Mouse (Mus musculus): ENCODE data around the gene Ktn1. TPM values are rescaled to one million over a fixed set of nuclear protein-coding genes. Genes with fewer than 3 reads are reported as not detected.

Ktn1 gene
- 56.9 and 67.9 TPM in 2 replicates for polyA plus RNA-seq (2015; fragmentation: Nextera tagmentation; extraction: Ambion mirVana)

DNA sequence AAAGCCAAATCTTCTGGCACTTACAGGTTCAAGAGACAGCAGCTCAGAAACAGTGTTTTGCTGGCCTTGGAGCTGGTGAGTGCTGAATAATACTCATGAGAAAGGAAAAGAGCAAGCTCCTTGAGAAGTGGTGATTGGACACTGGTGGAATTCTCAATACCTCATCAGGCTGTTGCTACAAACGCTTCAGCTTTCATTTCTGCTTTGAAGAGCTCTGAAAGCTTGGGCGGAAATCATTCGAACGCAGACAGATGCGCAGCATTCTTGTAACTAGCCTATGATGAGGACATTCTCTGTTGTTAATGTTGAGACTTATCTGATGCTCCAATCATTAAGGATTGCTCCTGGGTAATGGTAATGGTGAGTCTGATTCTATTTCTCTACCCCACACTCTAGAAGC is at the start of gene Ktn1:
Gene Ktn1, plus strand, starts transcription at position 231 of the 400 bp plus-strand sequence.
- Histone ChIP-seq H3K36me3 (no peaks in the 10 kb centered on the region), H3K27me3 (no peaks in the 10 kb centered on the region), H3K9ac (peak within 1 kb of the TSS; percentile 94), H3K4me2 (peak within 1 kb of the TSS; percentile 72), H3K4me1 (replicated peaks) (peaks cover 20% of the 10 kb centered on the region), H3K27ac (replicated peaks) (peak within 1 kb of the TSS; percentile 85), H3K9me3 (no peaks in the 10 kb centered on the region), H3K4me3 (peak within 1 kb of the TSS; percentile 91)
- no peak for ATAC-seq (ENCODE audit: low FRiP score, low read depth)
- WGBS: 50% methylated on average over 5 of the region's 5 CpGs

DNA sequence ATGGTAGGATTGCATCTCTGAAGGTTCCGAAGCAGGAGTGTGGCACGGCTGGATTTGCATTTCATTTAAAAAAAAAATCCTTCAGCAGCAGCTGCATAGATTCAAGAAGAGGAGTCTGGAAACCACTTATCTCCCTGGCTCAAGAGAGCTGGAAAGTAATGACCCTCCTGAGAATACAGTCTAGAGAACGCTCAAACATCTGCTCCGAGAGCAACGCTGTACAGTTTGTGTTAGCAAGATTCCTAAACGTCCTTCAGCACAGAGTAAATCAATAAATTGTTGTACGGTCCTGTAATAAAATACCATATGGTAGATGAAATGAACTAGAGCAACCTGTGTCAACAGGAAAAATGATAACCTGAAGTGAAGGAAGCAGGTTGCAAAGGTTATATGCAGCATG is 35.0 kb upstream of the Ktn1 start:
- Histone ChIP-seq H3K27ac (replicated peaks) (no peak overlapping the region), H3K4me1 (replicated peaks) (no peaks in the 10 kb centered on the region), H3K36me3 (no peaks in the 10 kb centered on the region), H3K4me3 (no peak overlapping the region), H3K9ac (no peak overlapping the region), H3K9me3 (no peaks in the 10 kb centered on the region), H3K27me3 (no peaks in the 10 kb centered on the region), H3K4me2 (no peak overlapping the region)
- no peak for ATAC-seq (ENCODE audit: low FRiP score, low read depth)
- 61% methylated on average over 7 of the region's 7 CpGs for WGBS

DNA sequence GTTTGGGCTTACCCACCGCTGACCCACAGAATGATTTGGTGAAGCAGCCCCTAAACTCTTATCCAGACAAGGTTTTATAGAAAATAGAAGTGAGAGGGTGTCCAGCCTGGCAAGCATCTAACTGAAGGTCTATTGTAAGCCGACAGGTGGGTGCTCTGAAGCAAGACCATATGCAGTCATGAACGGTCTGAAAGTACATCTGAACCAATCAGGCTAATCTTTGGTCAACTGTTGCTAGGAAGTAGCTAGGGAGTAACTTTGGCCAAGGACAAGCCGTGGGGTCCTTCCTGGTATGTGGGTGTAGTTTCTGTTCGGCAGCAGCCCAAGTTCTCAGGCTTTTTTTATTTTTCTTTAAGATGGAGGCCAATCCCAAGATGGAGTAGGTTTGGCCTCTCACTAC is 29.4 kb upstream of the Ktn1 start:
- Histone ChIP-seq H3K9me3 (no peaks in the 10 kb centered on the region), H3K36me3 (no peaks in the 10 kb centered on the region), H3K4me1 (replicated peaks) (no peaks in the 10 kb centered on the region), H3K4me3 (no peak overlapping the region), H3K27ac (replicated peaks) (no peak overlapping the region), H3K9ac (no peak overlapping the region), H3K4me2 (no peak overlapping the region), H3K27me3 (no peaks in the 10 kb centered on the region)
- no peak for ATAC-seq (ENCODE audit: low FRiP score, low read depth)
- 89% methylated on average over 5 of the region's 5 CpGs for WGBS

DNA sequence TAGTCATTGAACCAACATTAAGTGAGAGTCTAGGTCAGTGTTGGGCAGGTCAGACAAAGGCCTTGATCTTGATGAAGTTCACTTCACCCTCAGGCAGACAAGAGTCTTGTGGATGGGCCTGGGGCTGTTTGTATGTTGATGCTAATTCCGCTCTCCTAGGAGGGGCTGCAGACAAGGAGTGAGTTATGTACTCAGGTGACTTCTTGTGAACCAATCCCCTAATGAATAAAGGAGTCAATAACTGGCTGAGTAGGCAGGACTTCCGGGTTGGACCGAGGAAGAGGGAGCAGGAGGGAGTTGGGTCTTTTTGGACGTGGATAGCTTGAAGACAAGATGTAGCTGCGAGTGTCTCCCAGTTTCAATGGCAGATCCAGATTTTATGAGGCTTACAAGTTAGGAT is 26.3 kb upstream of the Ktn1 start:
- H3K4me1 ChIP-seq (replicated peaks): no peaks in the 10 kb centered on the region
- 89% methylated on average over 5 of the region's 5 CpGs for WGBS
- no peaks in the 10 kb centered on the region for H3K9me3 ChIP-seq
- no peak overlapping the region for H3K4me3 ChIP-seq
- no peaks in the 10 kb centered on the region for H3K36me3 ChIP-seq
- H3K27me3 ChIP-seq: no peaks in the 10 kb centered on the region
- H3K4me2 ChIP-seq: no peak overlapping the region
- no peak overlapping the region for H3K9ac ChIP-seq
- no peak for ATAC-seq (ENCODE audit: low FRiP score, low read depth)
- no peak overlapping the region for H3K27ac ChIP-seq (replicated peaks)

DNA sequence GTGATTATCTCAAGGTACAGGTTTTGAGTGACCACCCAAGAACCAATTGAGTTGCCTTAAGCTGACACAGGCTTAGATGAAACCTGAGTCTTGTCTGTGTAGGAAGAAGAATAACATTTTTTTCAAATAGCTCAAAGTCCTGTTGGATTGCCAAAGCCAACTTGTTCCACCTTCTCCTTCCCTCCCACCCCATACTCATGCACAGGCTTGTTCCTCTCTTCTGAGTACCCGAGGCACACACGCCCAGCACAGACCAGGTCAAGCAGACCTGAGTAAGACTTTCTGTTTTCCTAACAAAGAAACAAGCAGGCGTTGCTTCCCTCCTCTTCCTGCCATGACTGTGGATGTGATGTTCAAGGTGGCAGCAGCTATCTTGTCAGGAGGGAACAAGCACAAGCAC is 23.4 kb upstream of the Ktn1 start:
- Histone ChIP-seq H3K27ac (replicated peaks) (no peak overlapping the region), H3K4me2 (no peak overlapping the region), H3K4me3 (no peak overlapping the region), H3K9ac (no peak overlapping the region), H3K27me3 (no peaks in the 10 kb centered on the region), H3K9me3 (no peaks in the 10 kb centered on the region), H3K4me1 (replicated peaks) (no peaks in the 10 kb centered on the region), H3K36me3 (no peaks in the 10 kb centered on the region)
- no peak for ATAC-seq (ENCODE audit: low FRiP score, low read depth)
- WGBS: 85% methylated on average over 3 of the region's 3 CpGs

DNA sequence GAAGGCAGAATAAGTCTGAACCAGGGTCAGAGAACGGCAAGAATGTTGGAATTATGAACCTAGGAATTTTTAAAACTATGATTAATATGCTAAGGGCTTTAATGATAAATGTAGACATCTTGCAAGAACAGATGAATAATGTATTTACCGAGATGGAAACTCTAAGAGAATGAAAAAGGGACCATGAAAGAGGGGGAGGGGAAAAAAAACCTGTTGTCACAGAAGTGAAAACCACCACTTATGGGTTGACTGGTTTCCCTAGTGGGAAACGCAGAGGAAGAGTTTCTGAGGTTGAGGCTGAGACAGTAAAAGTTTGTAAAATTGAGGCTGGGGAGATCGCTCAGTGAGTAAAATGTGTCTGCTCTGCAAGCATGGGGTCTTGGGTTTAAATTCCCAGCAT is 22.1 kb upstream of the Ktn1 start:
- 93% methylated on average over 4 of the region's 4 CpGs for WGBS
- no peak overlapping the region for H3K9ac ChIP-seq

DNA sequence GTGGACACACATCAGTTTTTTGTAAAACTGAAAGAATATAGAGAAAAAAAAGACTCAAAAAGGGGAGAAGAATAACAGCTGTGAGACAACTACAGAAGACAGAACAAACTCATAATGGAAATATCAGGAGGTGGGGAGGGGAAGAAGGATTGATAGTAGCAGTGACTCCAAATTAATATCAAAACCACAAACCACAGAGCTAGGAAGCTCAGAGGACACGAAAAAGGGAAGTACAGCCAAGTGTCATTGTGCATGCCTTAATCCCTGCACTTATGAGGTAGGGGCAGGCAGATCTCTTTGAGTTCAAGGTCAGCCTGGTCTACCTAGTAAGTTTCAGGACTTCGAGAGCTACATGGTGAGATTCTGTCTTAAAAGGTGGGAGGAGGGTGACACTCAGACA is 21.4 kb upstream of the Ktn1 start:
- Histone ChIP-seq H3K4me2 (no peak overlapping the region), H3K4me1 (replicated peaks) (no peaks in the 10 kb centered on the region), H3K4me3 (no peak overlapping the region), H3K9ac (no peak overlapping the region), H3K36me3 (no peaks in the 10 kb centered on the region), H3K27me3 (no peaks in the 10 kb centered on the region), H3K9me3 (no peaks in the 10 kb centered on the region), H3K27ac (replicated peaks) (no peak overlapping the region)
- no peak for ATAC-seq (ENCODE audit: low FRiP score, low read depth)
- 78% methylated on average over 2 of the region's 2 CpGs for WGBS

More for the DNA sequence above, 22.1 kb upstream of the Ktn1 start:
- no peak for ATAC-seq (ENCODE audit: low FRiP score, low read depth)
- Histone ChIP-seq H3K4me2 (no peak overlapping the region), H3K36me3 (no peaks in the 10 kb centered on the region), H3K27me3 (no peaks in the 10 kb centered on the region), H3K4me1 (replicated peaks) (no peaks in the 10 kb centered on the region), H3K27ac (replicated peaks) (no peak overlapping the region), H3K4me3 (no peak overlapping the region), H3K9me3 (no peaks in the 10 kb centered on the region)

DNA sequence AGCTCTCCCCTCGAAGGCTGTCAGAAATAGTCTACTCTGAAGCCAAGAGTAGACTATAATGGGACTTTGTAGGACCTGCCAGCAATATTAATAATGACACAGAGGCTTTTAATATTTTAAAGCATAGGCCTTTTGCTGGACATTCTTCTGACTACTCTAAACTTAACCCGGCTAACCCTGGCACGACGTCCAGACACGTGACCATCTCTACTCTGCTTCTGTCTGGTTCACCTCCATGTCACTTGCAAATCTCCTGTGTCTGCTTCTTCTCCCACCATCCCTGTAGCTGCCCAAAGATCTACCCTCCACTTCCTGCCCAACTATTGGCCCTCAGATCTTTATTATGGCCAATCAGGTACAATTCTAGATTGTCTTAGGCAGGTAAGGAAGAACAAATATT is 20.9 kb upstream of the Ktn1 start:
- Histone ChIP-seq H3K9ac (no peak overlapping the region), H3K27ac (replicated peaks) (no peak overlapping the region), H3K27me3 (no peaks in the 10 kb centered on the region), H3K4me2 (no peak overlapping the region), H3K9me3 (no peaks in the 10 kb centered on the region), H3K36me3 (no peaks in the 10 kb centered on the region), H3K4me3 (no peak overlapping the region), H3K4me1 (replicated peaks) (no peaks in the 10 kb centered on the region)
- WGBS: 91% methylated on average over 5 of the region's 5 CpGs
- no peak for ATAC-seq (ENCODE audit: low FRiP score, low read depth)

DNA sequence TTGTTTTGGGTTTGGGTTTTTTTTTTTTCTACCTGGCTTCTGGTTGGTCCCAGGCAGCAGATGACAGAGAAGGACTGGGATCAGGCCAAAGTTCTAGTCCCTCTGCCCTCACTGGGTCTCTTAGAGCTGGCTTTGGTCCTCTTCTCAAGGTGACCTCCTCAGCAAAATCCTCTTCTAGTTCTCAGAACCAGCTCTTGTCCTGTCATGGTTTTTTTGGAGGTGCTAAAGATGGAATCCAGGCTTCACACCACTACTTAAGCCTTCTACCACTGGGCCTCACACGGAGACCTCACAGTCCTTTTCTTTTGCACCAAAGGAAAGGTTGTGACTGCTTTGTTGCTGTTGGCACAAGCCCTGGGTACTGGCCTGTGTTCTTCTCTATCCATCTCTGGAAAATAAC is 15.8 kb upstream of the Ktn1 start:
- no peak for ATAC-seq (ENCODE audit: low FRiP score, low read depth)
- H3K4me1 ChIP-seq (replicated peaks): peaks cover 17% of the 10 kb centered on the region
- H3K9ac ChIP-seq: no peak overlapping the region
- 83% methylated on average over 1 of the region's 1 CpGs for WGBS
- no peak overlapping the region for H3K4me3 ChIP-seq
- H3K9me3 ChIP-seq: no peaks in the 10 kb centered on the region
- no peaks in the 10 kb centered on the region for H3K36me3 ChIP-seq
- no peak overlapping the region for H3K4me2 ChIP-seq
- no peak overlapping the region for H3K27ac ChIP-seq (replicated peaks)
- no peaks in the 10 kb centered on the region for H3K27me3 ChIP-seq

DNA sequence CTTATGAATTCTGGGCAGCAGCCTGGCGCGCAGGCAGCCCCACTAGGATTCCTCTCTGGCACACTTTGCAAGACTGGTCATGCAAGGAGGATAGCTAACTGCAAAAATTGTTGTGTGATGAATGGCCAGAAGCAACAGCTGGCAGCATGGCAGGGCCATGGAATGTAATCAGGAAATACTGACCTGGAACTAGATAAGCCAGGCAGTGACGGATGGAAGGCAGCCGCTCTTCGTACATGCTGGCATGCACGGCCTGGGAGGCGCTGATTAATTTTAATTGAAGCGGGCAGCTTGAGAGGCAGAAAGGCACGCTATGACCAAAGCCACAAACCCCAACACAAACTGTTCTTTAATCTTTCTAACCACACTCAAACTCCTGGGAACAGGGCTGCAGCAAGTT is 13.8 kb upstream of the Ktn1 start:
- Histone ChIP-seq H3K4me3 (no peak overlapping the region), H3K9ac (no peak overlapping the region), H3K36me3 (no peaks in the 10 kb centered on the region), H3K27me3 (no peaks in the 10 kb centered on the region), H3K4me1 (replicated peaks) (peaks cover 17% of the 10 kb centered on the region), H3K9me3 (no peaks in the 10 kb centered on the region), H3K4me2 (peak overlapping the region; percentile 16; the same call in 1 of the 2 replicates), H3K27ac (replicated peaks) (no peak overlapping the region)
- 55% methylated on average over 9 of the region's 9 CpGs for WGBS
- ATAC-seq (ENCODE audit: low FRiP score, low read depth): peak; percentile 54

DNA sequence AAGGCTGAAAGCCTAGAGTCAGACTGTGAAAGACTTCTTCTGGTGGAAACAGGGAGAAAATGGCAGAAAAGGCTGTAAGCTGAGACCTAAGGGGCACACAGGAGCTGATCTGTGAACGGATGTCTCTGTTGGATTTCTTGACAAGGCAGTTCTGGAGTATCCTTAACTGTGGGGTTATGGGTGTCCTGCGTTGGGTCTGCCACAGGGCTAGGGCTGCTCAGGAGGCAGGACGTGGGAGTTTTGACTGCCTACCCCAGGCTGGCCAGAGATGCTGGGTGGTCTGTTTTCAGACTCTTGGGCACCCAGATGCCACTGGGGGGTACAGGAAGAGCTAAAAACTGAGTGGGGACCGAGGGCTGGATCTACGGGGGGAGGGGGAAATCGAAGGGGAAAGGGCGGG is 13.4 kb upstream of the Ktn1 start:
- 75% methylated on average over 7 of the region's 7 CpGs for WGBS
- peaks cover 17% of the 10 kb centered on the region for H3K4me1 ChIP-seq (replicated peaks)
- no peak overlapping the region for H3K27ac ChIP-seq (replicated peaks)
- H3K36me3 ChIP-seq: no peaks in the 10 kb centered on the region
- H3K9ac ChIP-seq: no peak overlapping the region
- H3K4me3 ChIP-seq: no peak overlapping the region
- H3K9me3 ChIP-seq: no peaks in the 10 kb centered on the region
- no peak for ATAC-seq (ENCODE audit: low FRiP score, low read depth)
- H3K27me3 ChIP-seq: no peaks in the 10 kb centered on the region
- H3K4me2 ChIP-seq: no peak overlapping the region

DNA sequence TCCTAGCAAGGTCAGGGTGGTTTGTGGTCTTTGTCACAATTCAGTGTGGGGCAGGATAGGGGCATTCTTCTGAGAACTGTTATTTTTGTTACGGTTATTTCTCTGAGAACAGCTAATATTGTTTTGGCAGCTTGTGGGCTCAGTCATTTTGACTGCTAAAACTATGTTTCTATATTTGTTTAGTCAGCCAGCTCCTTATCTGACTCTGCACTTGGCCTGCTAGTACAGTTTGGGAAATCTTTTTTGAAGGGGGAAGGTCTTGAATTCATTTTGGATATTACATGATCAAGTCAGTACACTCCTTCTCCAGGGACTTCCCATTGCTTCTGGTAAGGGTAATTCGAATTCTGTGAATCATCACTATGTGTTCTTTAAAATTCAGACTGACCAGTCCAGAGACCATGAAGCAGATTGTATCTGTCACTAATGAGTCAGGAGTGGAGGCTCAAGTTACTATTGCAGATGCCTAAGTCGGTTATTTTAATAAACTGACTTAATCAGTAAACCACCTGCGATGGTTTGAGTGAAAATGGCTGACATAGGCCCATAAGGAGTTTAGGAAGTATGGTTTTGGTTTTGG is 9.8 kb upstream of the Ktn1 start:
- H3K9ac ChIP-seq: no peak overlapping the region

DNA sequence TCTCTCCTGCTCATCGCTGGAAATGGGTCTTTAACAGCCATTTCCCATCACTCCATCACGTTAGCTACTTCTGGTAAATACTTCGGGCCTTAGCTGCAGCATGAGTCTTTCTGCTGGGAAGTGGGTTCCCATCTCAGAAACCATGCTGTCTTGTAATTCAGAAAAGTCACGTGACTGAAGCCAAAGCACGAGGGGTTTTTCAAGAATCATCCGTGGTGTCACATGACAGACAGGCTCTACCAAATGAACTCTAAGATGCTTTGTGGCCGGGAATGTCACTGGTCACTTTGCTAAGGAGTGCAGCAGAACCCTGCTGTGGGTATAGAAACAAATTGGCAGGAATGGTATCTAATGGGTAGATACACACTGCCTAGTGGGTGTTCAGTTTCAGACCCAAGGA is 2.6 kb upstream of the Ktn1 start:
- no peak for ATAC-seq (ENCODE audit: low FRiP score, low read depth)
- H3K4me1 ChIP-seq (replicated peaks): peaks cover 7% of the 10 kb centered on the region

More for the DNA sequence above, 9.8 kb upstream of the Ktn1 start:
- H3K9me3 ChIP-seq: no peaks in the 10 kb centered on the region
- H3K4me1 ChIP-seq (replicated peaks): peaks cover 17% of the 10 kb centered on the region
- no peak overlapping the region for H3K27ac ChIP-seq (replicated peaks)
- 84% methylated on average over 4 of the region's 4 CpGs for WGBS
- H3K4me3 ChIP-seq: no peak overlapping the region
- no peak for ATAC-seq (ENCODE audit: low FRiP score, low read depth)
- H3K27me3 ChIP-seq: no peaks in the 10 kb centered on the region
- no peak overlapping the region for H3K4me2 ChIP-seq
- H3K36me3 ChIP-seq: no peaks in the 10 kb centered on the region

More for the DNA sequence above, 2.6 kb upstream of the Ktn1 start:
- Histone ChIP-seq H3K36me3 (no peaks in the 10 kb centered on the region), H3K9me3 (no peaks in the 10 kb centered on the region), H3K27ac (replicated peaks) (no peak overlapping the region), H3K4me3 (no peak overlapping the region), H3K27me3 (no peaks in the 10 kb centered on the region), H3K4me2 (no peak overlapping the region), H3K9ac (no peak overlapping the region)
- 52% methylated on average over 7 of the region's 7 CpGs for WGBS
